Mouse (Mus musculus) CD4-positive helper T cell, adult 2 months (primary cell): Measurements from ENCODE around the gene Nedd9.

Experiments used
- DNase-seq: peaks from one replicate; pipeline ENCODE4 v3.0.0-alpha.2; 2012; ENCODE audit warnings: low read depth, missing footprints, low spot score

The Nedd9 gene

DNA sequence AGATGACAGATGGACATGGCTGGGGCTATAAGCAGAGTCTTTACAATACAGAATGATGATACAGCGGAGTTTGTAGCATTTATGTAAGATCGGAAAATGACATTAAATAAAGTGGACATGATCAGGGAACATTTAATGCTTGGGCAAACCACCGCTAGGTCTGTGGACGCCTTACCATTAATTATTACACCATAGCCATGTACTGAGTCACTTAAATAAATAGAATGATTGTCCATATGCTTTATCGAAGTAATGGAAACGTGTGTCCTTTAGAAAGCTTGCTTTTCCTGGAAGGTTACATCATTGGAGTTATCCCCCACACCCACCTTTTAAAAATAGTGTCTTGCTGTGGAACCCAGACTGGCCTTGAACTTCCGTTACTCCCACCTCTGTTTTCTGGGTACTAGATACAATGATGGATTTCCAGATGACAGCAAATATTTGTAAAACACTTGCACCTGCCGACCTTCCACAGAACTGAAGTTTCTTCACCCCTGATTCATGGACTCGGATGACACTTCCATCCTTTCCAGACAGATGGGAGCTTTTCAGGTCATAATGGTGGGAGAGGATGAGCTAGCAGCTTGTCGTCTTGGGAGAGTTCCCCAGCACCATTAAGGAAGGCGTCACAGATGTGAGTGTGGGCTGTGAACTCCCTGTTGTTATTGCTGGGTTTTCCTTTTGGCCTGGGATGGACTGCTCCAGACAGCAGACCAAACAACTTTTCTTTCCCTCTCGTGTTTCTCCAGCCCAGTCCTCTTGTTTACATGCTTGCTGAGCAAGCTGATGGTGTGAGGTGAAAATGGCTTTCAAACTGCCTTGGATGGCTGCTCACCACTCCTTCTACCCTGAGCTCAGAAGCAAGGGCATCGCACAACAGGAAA lies 76.7 kb downstream of the Nedd9 start:
- DNase-seq = no peak

DNA sequence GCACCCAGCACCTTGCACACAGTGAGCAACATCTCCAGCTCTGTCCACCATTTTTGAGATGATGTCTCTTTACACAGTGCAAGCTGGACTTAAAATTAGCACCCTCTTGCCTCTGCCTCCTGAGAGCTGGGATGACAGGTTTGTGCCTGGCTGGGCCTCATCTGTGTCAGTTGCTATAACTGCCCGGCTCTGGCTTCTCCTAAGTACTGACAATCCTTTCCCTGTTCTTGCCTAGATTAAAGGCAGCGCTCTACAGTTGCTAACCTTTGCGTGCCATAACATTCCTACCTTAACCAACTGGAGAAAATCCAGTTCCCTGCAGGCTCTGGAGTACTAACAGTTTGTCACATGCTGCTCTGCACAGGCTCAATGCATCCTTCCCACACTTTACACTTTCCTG lies 77.9 kb downstream of the Nedd9 start:
- DNase-seq = no peak

DNA sequence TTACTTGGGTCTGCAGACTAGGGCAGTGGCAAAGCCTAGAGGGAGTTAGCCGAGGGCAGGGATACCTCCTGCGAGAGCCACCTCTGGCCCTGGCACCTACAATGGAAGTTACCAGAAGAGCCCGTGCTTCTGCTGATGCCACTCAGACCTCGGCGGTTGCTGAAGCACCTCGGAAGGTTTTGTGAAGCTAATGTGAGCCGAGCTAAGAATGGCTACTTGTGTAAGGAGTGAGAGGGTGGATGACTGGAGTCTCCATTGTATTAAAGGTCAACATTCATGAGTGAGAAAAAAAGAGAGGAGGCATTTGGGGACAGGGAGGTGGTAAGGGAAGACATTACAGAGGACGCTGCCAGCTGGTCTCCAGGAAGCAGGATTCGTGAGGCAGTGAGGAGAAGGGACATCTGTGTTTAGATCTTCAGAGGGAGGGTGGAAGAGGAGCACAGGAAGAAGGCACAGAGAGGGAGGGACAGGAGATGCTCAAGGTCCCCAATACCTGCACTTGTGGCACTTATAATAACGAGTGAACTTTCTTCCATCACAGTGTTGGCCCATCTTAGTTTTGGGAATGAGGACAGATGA lies 78.7 kb downstream of the Nedd9 start:
- no peak for DNase-seq

DNA sequence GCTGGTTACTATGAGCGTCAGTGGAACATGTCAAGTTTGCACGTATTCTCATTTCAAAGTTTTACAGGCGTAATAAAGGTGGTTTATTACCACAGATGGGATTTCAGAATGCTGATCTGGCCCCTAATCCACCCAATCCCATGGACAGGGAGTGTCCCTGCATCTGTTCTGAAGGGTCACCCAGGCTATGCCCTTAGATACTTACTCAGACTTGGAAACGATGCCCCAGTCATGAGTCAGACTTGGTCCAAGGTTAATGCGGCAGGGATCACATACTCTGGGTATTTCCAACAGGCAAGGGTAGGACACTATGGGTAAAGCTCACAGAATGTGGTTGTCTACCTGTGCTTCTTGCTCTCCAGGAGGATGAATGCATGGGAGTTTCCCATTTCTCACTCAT lies 82.2 kb downstream of the Nedd9 start:
- no peak for DNase-seq

DNA sequence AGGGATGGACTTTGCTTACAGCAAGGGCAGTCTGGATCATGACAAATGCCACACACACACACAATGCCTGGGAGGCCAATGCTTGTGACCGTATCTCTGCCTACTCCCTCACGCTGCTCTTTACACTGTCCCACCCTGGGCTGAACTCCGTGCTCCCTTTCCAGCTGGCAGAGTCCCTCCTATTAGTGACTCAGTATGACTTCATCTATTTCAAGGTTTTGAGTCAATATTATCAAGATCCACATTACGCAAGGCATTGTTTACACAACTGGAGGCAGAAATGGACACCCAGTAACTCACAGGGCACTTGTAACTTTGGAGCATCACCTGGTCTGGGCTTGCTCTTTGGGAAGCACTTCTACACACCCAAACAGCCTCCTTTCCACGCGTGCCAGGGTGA lies 83.3 kb downstream of the Nedd9 start:
- no peak for DNase-seq

DNA sequence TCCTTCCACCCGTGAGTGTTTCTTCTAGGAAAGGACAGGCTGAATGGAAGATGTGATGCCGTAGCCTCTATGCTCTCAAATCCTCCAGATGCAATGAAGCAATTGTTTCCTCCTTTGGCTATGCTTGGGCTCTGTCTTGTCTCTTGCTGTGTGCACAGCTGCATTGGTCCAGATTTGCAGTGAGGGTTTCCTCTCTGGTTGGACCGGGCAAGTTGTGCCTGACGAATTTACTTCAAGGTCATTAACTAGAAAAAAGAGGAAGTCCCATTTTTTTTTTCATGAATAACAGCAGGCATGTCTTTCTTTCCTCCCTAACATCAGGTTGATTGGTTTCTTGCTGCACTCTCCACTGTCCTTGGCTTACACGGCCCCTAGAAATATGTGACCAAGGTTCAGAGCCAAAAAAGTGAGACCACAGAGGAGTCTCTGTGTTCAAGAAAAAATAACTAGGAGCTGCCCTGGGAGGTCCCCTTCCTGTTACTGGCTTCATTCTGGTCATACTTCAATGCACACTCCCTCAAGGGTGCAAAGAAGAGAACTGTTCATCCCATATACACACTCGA lies 84.6 kb downstream of the Nedd9 start:
- DNase-seq = no peak

DNA sequence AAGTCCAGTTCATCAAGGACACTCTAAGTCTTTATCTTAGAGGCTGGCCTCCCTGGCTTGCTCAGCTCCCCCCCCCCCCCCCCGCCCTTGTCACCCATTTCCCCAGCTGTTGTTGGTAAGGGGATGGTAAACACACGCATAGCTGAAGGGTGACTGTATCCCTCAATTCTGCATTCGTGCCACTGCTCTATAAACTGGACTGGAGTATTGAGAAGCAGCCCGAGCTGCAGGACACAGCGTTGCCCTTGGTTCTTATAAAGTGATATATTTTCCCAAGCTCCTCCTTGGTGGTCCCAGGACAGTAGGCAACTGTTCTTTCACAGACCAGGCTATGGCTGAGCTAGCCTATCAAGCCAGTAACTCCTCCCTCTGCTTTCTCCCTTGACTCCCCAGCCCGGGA lies 85.4 kb downstream of the Nedd9 start:
- no peak for DNase-seq

DNA sequence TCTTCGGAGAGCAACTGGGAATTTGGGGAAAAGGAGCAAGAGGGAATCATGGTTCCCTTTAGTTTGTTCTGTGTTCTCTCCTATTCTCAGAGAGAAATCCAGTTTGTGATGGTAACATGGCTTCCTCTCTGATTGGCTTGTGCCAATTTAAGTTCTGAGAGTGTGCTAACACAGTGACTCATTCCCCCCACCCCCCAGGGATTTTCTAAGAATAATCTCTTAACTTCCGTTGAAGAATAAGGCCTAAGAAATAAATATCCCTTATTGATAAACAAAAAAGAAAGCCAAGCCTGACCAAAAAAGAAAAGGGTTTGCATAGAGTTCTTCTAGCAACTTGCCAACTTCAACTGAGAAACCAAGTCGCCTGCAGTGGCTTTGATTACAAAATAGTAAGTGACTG lies 86.9 kb downstream of the Nedd9 start:
- no peak for DNase-seq

DNA sequence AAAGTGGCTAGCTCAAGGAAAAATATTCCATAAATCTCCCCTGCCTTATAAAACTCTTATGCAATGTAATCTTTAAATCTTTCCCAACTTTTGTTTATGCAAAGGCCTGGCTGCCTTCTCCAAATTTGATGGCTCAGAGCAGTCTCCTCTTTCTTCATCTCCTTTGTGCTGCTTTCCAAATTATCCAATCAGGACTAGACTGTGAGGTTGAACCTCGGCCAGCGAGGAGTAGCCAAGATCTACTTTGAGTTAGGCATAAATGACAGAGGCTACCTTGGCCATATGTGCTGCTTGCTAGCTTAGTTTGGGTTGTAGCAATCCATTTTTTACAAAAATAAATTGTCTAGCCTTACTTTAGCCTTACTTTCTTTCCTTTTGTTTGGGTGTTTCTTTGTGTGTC lies 95.0 kb downstream of the Nedd9 start:
- DNase-seq = no peak

DNA sequence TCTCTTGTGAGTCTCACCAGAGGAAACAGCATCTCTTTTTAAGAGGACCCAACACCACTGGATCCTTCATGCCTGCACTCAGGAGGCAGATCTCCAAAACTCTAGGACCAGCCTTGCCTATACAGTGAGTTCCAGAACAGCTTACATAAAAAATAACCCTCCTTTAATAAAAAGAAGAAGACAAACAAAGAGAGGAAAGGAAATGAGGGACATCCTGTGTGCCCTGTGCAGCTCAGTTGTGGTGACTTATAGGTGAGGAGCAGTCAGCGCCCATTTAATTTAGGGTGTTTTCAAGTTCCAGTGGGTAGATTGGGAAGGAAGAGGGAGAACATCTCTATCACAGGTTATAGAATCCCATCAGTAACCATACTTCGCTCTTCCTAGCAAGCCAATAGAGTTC lies 96.5 kb downstream of the Nedd9 start:
- DNase-seq = no peak

DNA sequence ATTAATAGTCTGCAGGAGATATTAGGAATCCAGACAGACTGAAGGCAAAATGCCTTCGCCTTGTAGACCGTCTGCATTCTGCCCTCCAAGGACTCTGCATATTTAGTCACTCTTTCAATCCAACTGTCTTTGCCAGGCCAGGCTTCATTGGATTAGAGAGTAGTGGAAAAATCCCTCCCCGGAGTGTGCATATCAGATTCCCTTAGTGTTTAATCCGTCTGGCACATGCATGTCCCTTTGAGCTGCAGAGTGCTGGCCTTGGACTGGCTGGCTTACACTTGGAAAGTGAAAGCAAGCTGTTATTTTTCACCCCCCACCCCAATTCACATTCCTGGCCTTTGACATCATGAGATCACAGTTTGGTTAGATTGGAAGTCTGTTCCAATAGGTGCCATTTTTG lies 100.6 kb downstream of the Nedd9 start:
- no peak for DNase-seq

DNA sequence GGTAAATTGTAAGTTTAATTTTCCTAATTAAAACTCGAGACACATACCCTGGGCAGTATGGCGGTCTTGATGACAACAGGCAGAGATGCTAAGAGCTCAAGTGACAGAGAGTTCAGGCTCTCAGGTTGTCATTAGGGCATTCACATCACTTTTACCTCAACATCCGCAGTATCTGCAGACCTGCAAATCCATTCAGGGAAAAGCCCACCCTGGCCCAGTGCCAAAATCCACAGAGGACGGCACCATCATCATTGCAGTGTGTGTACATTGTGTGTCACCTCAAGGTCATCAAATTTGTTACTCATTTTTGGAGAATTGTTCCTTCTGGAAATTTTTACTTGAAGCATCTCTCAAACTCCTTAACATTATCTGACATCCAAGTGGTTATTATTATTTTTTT lies 102.3 kb downstream of the Nedd9 start:
- no peak for DNase-seq

DNA sequence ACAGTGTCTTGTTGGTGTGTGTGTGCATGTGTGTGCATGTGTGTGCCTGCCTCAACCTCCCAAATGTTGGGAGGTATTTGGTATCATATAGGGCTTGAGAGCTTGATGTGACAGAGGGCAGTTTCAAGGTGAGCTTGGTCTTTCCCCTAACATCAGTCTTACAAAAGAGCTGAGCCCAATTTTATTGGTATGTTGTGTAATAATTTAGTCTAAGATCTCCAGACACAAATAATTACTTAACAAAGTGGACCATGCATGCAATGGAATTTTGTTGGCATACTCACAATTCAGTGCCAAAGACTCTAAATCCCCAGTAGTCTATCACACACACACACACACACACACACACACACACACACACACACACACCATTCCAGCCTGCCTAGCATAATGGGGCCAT lies 104.5 kb downstream of the Nedd9 start:
- DNase-seq = no peak

DNA sequence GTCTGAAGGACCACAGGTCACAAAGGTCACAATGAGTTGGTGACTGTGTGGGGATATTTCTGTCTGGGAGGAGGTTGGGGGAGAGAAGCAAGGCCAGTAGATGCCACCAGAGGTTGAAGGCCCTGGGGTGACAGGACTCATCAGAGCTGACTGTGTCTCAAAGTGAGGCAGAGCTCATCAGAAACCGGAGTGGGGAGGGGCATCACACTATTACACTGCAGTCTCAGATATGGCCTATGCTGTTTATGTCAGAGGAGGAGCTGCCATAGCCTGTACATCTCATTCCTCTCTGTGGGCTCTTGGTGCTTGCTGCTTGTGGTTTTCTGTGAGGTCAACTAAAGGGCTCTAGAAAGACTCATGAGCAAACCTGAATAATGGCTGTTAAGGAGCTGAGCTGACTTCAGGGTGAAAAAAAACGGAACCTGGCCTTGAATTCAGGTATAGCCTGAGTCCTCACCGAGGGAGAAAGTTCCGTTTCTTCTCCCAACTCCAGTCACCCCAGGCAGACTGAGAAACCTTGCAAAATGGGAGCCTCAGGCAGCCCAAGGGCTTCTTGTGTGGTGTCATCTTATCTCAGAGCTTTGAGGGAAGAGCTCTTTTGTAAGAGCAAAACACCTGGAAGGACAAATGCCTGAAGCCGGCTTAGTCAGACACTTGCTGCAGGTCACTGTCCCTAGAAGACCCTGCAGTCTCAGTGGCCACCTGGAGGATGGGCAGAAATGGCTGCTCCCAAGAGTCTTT lies 105.2 kb downstream of the Nedd9 start:
- peak; percentile 77 for DNase-seq

DNA sequence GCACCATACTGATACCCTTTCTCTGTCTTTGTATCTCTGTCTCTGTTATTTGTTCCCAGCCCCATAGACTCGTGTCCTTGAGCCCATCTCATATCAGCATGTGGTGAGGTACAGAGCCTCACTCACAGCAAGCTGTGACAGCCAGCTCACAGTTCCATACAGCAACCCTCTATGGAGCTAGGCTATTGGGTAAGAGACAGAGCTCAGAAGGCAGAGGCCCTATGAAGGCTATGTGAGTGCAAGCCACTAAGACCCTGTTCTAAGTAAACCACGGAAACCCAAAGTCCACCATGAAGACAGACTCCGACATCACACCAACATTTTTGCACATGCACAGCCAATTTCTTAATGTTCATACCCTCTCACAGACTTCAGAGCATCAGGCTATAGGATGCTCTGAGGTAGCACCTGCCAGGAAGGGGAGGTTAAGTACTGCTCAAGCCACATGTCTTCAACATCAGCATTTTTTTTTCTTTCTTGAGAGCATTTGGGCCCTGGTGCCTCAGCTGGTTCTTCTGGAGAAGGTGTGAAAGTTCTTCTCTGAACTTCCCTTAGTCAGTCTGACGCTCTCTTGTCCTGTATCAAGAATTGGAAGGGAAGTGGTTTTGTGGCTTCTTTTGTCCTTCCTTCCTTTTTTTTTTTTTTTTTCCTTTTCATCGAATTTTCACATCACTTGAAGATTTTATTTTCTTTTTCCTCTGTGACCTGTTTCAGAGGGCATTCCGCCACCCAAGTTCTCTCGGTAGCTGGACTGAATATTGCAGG lies 105.9 kb downstream of the Nedd9 start:
- DNase-seq = peak; percentile 89

DNA sequence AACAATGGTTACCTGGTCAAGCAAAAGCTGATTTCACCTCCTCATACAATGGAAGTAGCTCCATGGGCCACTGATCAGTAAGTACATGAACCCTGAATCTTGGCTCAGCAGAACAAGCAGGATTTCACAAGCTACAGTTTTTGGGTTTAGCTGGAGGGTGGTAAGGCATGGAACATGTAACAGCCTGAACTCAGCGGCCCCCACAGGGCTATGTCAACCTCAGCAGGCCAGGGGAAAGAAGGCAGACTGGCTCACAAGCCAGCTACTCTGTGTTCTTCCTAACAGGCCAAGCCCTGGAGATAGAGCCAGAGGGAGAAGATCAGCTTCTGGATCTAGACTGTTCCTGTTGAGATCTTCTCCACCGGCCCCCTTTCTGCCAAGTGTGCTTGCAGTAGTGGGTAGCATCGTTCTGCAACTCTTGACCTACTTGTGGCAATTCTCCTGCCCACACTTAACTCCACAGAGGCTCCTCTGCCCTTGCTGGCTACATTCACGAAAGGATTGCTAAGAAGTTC lies 107.2 kb downstream of the Nedd9 start:
- DNase-seq = no peak

DNA sequence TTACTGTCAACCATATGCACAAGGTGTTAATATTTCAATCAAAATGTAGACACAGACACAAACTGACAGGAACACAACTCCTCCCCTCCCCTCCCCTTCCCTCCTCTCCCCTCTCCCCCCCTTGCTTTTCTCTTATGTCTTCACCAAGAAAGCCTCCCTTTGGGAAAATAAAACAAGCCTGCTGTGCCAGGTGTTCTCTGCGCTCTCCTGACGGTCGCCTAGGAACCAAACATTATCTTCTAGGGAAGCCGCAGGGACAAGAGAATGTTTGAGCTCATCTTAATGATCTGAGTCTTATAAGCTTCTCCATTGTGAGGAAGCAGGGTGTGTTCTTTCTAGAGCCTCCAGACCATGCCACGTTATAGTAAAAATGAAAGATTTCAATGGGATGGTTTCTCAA lies 108.7 kb downstream of the Nedd9 start:
- no peak for DNase-seq

DNA sequence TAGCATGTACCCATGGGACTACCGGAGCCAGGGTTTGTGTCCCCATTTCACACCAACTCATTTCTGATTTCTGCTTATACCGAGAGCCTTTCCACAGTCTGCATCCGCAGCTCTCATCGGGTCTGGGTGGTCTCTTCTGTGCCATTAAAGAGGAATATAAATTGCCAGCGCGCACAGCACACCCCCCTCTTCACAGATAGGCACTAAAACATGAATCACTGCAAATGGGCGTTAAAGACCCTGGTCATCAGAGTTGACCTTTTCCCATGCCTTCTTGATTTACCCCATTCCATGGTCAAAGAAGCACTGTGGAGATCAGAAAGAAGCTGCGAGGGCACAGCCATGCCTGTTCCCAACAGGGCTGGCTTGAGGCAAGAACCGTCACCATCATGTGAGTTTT lies 109.3 kb downstream of the Nedd9 start:
- DNase-seq = no peak

DNA sequence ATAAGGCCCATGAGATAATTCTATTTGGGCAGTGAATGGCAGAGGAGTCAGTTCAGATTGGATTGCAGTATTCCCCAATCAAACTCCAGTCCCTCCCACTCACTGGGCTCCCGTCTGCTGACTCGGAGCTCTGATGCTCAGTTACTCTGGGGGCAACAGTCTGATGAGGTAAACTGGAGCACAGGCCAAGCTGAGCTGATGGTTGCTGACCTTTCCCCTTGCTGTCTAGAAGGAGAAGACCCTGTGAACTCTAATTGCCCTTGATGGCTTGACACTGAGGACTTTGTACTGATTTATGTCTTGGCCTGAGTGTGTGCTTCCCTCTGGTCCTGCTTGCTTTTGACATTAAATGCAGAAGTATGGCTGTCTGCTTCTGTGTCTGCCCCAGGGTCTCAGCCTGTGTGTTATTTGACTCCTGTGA lies 110.1 kb downstream of the Nedd9 start:
- DNase-seq = no peak

DNA sequence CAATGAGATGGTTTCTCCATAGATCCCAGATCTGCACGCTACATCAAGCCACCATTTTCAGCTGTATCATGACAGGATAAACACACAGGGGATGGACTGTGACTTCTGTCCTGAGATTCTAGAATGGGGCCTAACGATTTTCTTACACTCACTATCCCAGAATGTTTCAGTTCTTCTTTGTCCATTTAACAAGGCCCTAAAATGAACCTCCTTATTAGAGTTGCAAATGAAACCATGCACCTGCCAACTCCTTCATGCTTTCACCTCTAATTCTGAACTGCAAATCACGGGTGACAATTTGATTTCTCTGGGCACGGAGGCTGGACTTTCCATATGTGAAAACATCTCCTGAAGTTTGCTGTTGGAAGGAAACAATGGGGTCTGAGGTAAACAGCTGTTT lies 111.1 kb downstream of the Nedd9 start:
- DNase-seq = no peak

DNA sequence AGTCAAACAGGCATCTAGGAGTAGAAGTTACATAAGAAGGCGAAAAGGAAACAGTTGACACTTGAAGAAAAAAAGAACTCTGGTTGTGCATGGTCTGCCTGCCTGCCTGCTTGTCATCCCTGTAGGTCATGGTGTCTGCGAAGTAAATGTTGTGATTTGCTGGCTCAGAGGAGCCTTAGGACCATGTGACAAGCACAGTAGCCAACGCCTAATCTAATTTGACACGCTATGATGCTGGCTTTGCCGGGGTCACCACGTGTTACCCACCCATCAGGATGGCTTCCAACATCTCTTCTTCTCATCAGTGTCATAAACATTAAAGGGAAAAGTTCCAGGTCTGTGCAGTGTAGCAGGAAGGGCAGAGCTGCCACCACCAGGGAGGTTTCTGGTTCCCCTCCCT lies 111.5 kb downstream of the Nedd9 start:
- no peak for DNase-seq
